Mouse (Mus musculus) layer of hippocampus, postnatal 10 days (tissue): ENCODE data around the gene Ppp6r3. TPM values are rescaled to one million over a fixed set of nuclear protein-coding genes. Genes with fewer than 3 reads are reported as not detected.
"Not testable (repeated sequence)": the region's sequence is repeated elsewhere in the genome, so short reads cannot be mapped to it uniquely, and the experiment has no call there.

Source experiments
- DNase-seq, 2 experiments: peaks; one replicate each; pipeline ENCODE4 v3.0.0; 2021; ENCODE audit warnings: low spot score in 2 of 2
- total RNA-seq, 2 experiments: library from RNA; stranded (reverse); gene quantifications; 2 replicates each; pipeline ENCODE4 v1.2.3; 2021

The Ppp6r3 gene
- total RNA-seq, 2 experiments from 2014 or later, result 92.2 TPM

- DNase-seq, result peak in 1 of 2 experiments; percentile 19
These were observed 1.1 kb upstream of the Ppp6r3 start for GRCm38 (mm10) chr19:3576451-3577264.

GRCm38 (mm10) chr19:3575276-3575631 is 295 bp downstream of the Ppp6r3 start:
- no peak for DNase-seq

- DNase-seq, result no peak
These were observed 905 bp downstream of the Ppp6r3 start for GRCm38 (mm10) chr19:3574593-3575094.

- no peak for DNase-seq
These were observed 11.2 kb downstream of the Ppp6r3 start for GRCm38 (mm10) chr19:3564309-3564708.

GRCm38 (mm10) chr19:3562752-3563151 is 12.8 kb downstream of the Ppp6r3 start:
- no peak for DNase-seq

- DNase-seq, result no peak
These were observed 13.3 kb downstream of the Ppp6r3 start for GRCm38 (mm10) chr19:3562298-3562697.

- no peak for DNase-seq
These were observed 19.3 kb downstream of the Ppp6r3 start for GRCm38 (mm10) chr19:3556169-3556827.

GRCm38 (mm10) chr19:3554785-3555184 is 20.8 kb downstream of the Ppp6r3 start:
- no peak for DNase-seq

- DNase-seq, result no peak
These were observed 23.9 kb downstream of the Ppp6r3 start for GRCm38 (mm10) chr19:3551573-3552159.

- no peak for DNase-seq
These were observed 25.4 kb downstream of the Ppp6r3 start for GRCm38 (mm10) chr19:3550101-3550500.

- DNase-seq, result no peak
These were observed 26.3 kb downstream of the Ppp6r3 start for GRCm38 (mm10) chr19:3549263-3549662.

GRCm38 (mm10) chr19:3548311-3548710 is 27.2 kb downstream of the Ppp6r3 start:
- no peak for DNase-seq

- no peak for DNase-seq
These were observed 30.6 kb downstream of the Ppp6r3 start for GRCm38 (mm10) chr19:3544995-3545394.

GRCm38 (mm10) chr19:3542591-3542990 is 33.0 kb downstream of the Ppp6r3 start:
- DNase-seq, result no peak

GRCm38 (mm10) chr19:3540997-3541396 is 34.6 kb downstream of the Ppp6r3 start:
- DNase-seq, result no peak

GRCm38 (mm10) chr19:3540254-3540653 is 35.3 kb downstream of the Ppp6r3 start:
- no peak for DNase-seq

GRCm38 (mm10) chr19:3539456-3539855 is 36.1 kb downstream of the Ppp6r3 start:
- DNase-seq, result no peak

- no peak for DNase-seq
These were observed 37.9 kb downstream of the Ppp6r3 start for GRCm38 (mm10) chr19:3537658-3538057.

GRCm38 (mm10) chr19:3534945-3535344 is 40.6 kb downstream of the Ppp6r3 start:
- no peak for DNase-seq

GRCm38 (mm10) chr19:3533266-3533966 is 42.1 kb downstream of the Ppp6r3 start:
- not testable (repeated sequence) for DNase-seq

- DNase-seq, result no peak
These were observed 42.8 kb downstream of the Ppp6r3 start for GRCm38 (mm10) chr19:3532717-3533260.
